Mouse (Mus musculus) liver, embryonic 13.5 days (tissue): ENCODE data around the gene N4bp2. TPM values are rescaled to one million over a fixed set of nuclear protein-coding genes. Genes with fewer than 3 reads are reported as not detected.

Source experiments
- ATAC-seq: fragments of 200-750 bp; cut with Nextera tagmentation; 2 replicates; pipeline ENCODE4 v1.8.0; 2017; ENCODE audit warnings: low read depth, mild to moderate bottlenecking, moderate number of reproducible peaks, moderate library complexity
- DNase-seq: peaks from one replicate; pipeline ENCODE4 v3.0.0; 2022
- H3K27ac ChIP-seq: fragments of 300-500 bp; sonication (generic); 2 replicates; pipeline ENCODE4 v1.5.1; 2015; ENCODE audit warnings: moderate library complexity, mild to moderate bottlenecking, inconsistent platforms
- H3K27me3 ChIP-seq: fragments of 300-500 bp; sonication (generic); 2 replicates; pipeline ENCODE4 v1.6.1; 2015; ENCODE audit warnings: mild to moderate bottlenecking, inconsistent platforms
- H3K36me3 ChIP-seq: fragments of 300-500 bp; sonication (generic); 2 replicates; pipeline ENCODE4 v1.6.1; 2015; ENCODE audit warnings: mild to moderate bottlenecking, inconsistent platforms
- H3K4me1 ChIP-seq: fragments of 300-500 bp; sonication (generic); replicated peaks from 2 replicates; pipeline ENCODE4 v1.6.1; 2015; ENCODE audit warnings: inconsistent platforms
- H3K4me2 ChIP-seq: fragments of 300-500 bp; sonication (generic); 2 replicates; pipeline ENCODE4 v1.6.1; 2015; ENCODE audit warnings: inconsistent platforms, mild to moderate bottlenecking, moderate library complexity
- H3K4me3 ChIP-seq: fragments of 300-500 bp; sonication (generic); replicated peaks from 2 replicates; pipeline ENCODE4 v1.5.1; 2015; ENCODE audit warnings: mild to moderate bottlenecking, inconsistent platforms
- H3K9ac ChIP-seq: fragments of 300-500 bp; sonication (generic); 2 replicates; pipeline ENCODE4 v1.6.1; 2015; ENCODE audit warnings: mild to moderate bottlenecking, inconsistent platforms
- H3K9me3 ChIP-seq: fragments of 300-500 bp; sonication (generic); replicated peaks from 2 replicates; pipeline ENCODE4 v1.6.1; 2016; ENCODE audit warnings: inconsistent platforms
- WGBS: fragments of 180-500 bp; shearing (Covaris S2); methylation state at CpG from one replicate; pipeline ENCODE4 v1.1.7; 2015; ENCODE audit not compliant: insufficient replicate concordance; 5-methylcytosine and 5-hydroxymethylcytosine counted together
- polyA plus RNA-seq: library from polyadenylated mRNA; unstranded; fragments of >200 nt; fragmentation: Nextera tagmentation; extraction: Ambion mirVana; gene quantifications from 2 replicates; pipeline ENCODE4 v1.2.1, GENCODE M21; 2015

Gene N4bp2
- polyA plus RNA-seq, 1 experiment from 2014 or later: 9.6 TPM

GRCm38 (mm10) chr5:65831917-65832618 lies 68.7 kb downstream of the N4bp2 start:
- DNase-seq (no peak), ATAC-seq (no peak)
- H3K4me2 ChIP-seq: no peak overlapping the region
- H3K4me1 ChIP-seq: no peaks in the 10 kb centered on the region; the same call in 1 of the 2 replicates
- WGBS: 53% methylated on average over 11 of the region's 11 CpGs
- H3K9me3 ChIP-seq: no peaks in the 10 kb centered on the region
- peaks cover 6% of the 10 kb centered on the region for H3K36me3 ChIP-seq
- no peaks in the 10 kb centered on the region for H3K27me3 ChIP-seq
- H3K4me3 ChIP-seq: no peak overlapping the region
- no peak overlapping the region for H3K27ac ChIP-seq
- no peak overlapping the region for H3K9ac ChIP-seq

DNA sequence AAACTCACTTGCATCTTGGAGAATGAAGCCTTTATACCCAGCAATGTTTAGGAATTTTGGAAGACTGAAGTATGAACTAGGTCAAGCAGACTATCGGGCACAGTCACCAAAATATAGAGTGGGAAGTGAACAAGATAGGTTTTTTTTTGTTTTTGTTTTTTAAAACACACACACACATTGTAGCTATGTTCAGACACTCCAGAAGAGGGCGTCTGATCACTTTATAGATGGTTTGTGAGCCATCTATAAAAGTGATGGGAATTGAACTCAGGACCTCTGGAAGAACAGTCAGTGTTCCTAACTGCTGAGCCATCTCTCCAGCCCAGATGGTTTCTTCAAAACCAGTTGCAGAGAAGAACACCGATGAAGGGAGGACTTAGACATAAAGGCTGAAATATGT lies 69.8 kb downstream of the N4bp2 start:
- Histone ChIP-seq H3K27ac (no peak overlapping the region), H3K4me1 (no peaks in the 10 kb centered on the region; the same call in 1 of the 2 replicates), H3K27me3 (no peaks in the 10 kb centered on the region), H3K4me2 (no peak overlapping the region), H3K4me3 (no peak overlapping the region), H3K9me3 (no peaks in the 10 kb centered on the region), H3K9ac (no peak overlapping the region), H3K36me3 (peaks cover 3% of the 10 kb centered on the region; the same call in 1 of the 2 replicates)
- DNase-seq (no peak), ATAC-seq (no peak)
- WGBS: 72% methylated on average over 3 of the region's 3 CpGs

- Histone ChIP-seq H3K9ac (no peak overlapping the region), H3K4me3 (no peak overlapping the region), H3K9me3 (no peaks in the 10 kb centered on the region), H3K4me1 (no peaks in the 10 kb centered on the region; the same call in 1 of the 2 replicates), H3K4me2 (no peak overlapping the region), H3K27ac (no peak overlapping the region), H3K36me3 (peaks cover 3% of the 10 kb centered on the region; the same call in 1 of the 2 replicates), H3K27me3 (no peaks in the 10 kb centered on the region)
- DNase-seq (no peak), ATAC-seq (no peak)
- WGBS: 74% methylated on average over 8 of the region's 8 CpGs
These were observed 70.6 kb downstream of the N4bp2 start for GRCm38 (mm10) chr5:65833766-65834498.

GRCm38 (mm10) chr5:65838053-65838452 lies 74.7 kb downstream of the N4bp2 start:
- Histone ChIP-seq H3K4me2 (no peak overlapping the region), H3K27ac (no peak overlapping the region), H3K9me3 (no peaks in the 10 kb centered on the region), H3K9ac (no peak overlapping the region), H3K36me3 (peaks cover 3% of the 10 kb centered on the region; the same call in 1 of the 2 replicates), H3K4me1 (peaks cover 7% of the 10 kb centered on the region; the same call in 1 of the 2 replicates), H3K4me3 (no peak overlapping the region), H3K27me3 (no peaks in the 10 kb centered on the region)
- DNase-seq (no peak), ATAC-seq (no peak)
- 78% methylated on average over 6 of the region's 6 CpGs for WGBS

DNA sequence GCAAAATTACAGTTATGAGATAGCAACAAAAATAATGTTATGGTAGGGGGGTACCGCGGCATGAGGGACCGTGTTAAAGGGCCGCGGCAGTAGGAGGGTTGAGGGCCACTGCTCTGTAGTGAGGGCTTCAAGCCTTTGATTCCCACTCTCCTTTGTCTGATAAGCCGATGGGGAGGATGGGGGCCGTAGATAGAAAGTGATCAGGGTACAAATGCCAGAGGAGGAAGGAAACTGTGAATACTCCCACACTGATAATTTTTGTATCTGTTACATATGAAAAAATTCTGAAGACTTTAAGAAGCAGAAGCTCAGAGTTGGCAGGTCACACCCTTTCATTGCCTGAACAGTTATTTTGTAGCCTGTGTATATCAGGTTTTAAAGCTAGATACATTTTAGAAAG lies 79.6 kb downstream of the N4bp2 start:
- WGBS: 26% methylated on average over 7 of the region's 7 CpGs
- no peak for DNase-seq

GRCm38 (mm10) chr5:65846534-65846933 lies 83.2 kb downstream of the N4bp2 start:
- Histone ChIP-seq H3K9ac (no peak overlapping the region), H3K27me3 (no peaks in the 10 kb centered on the region), H3K4me3 (no peak overlapping the region), H3K4me2 (no peak overlapping the region), H3K9me3 (no peaks in the 10 kb centered on the region), H3K4me1 (peaks cover 9% of the 10 kb centered on the region; the same call in 1 of the 2 replicates), H3K36me3 (no peaks in the 10 kb centered on the region), H3K27ac (no peak overlapping the region)
- WGBS: 51% methylated on average over 8 of the region's 8 CpGs
- ATAC-seq (no peak), DNase-seq (no peak)

More for the DNA sequence above, 79.6 kb downstream of the N4bp2 start:
- no peak overlapping the region for H3K27ac ChIP-seq
- no peaks in the 10 kb centered on the region for H3K9me3 ChIP-seq
- peak; percentile 48; the same call in 1 of the 2 replicates for ATAC-seq
- no peak overlapping the region for H3K4me3 ChIP-seq
- H3K4me1 ChIP-seq: peaks cover 9% of the 10 kb centered on the region; the same call in 1 of the 2 replicates
- H3K36me3 ChIP-seq: no peaks in the 10 kb centered on the region
- H3K4me2 ChIP-seq: no peak overlapping the region
- H3K9ac ChIP-seq: no peak overlapping the region
- H3K27me3 ChIP-seq: no peaks in the 10 kb centered on the region

GRCm38 (mm10) chr5:65846958-65847357 lies 83.6 kb downstream of the N4bp2 start:
- WGBS: 62% methylated on average over 3 of the region's 3 CpGs
- no peak overlapping the region for H3K27ac ChIP-seq
- no peak overlapping the region for H3K4me2 ChIP-seq
- H3K9me3 ChIP-seq: no peaks in the 10 kb centered on the region
- ATAC-seq (no peak), DNase-seq (no peak)
- H3K4me1 ChIP-seq: peaks cover 9% of the 10 kb centered on the region; the same call in 1 of the 2 replicates
- no peak overlapping the region for H3K4me3 ChIP-seq
- H3K36me3 ChIP-seq: no peaks in the 10 kb centered on the region
- H3K9ac ChIP-seq: no peak overlapping the region
- H3K27me3 ChIP-seq: no peaks in the 10 kb centered on the region

GRCm38 (mm10) chr5:65847656-65848055 lies 84.3 kb downstream of the N4bp2 start:
- Histone ChIP-seq H3K27me3 (no peaks in the 10 kb centered on the region), H3K27ac (no peak overlapping the region), H3K4me1 (peaks cover 6% of the 10 kb centered on the region; the same call in 1 of the 2 replicates), H3K9me3 (no peaks in the 10 kb centered on the region), H3K36me3 (no peaks in the 10 kb centered on the region), H3K9ac (no peak overlapping the region), H3K4me2 (no peak overlapping the region), H3K4me3 (no peak overlapping the region)
- DNase-seq (no peak), ATAC-seq (no peak)
- WGBS: 71% methylated on average over 7 of the region's 7 CpGs

DNA sequence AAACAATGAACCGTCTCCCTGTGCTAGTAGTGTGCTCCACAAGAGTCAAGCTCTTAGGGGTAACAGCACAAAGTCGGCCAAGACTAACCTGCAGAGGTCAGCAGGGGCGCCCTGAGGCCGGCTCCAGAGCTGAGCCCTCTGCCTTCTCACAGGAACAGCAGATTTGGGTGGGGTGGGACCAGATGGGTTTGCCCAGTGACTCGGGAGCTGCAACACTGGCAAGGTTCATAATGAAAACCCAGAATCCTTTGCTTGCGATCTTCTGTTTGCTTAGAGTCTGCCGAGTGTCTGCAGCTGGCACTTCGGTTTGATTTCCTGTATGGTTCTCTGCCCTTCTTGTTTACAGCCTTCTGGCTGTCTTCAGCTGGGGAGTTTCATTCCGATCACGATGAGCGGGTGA lies 87.4 kb downstream of the N4bp2 start:
- ATAC-seq (no peak), DNase-seq (no peak)
- H3K27ac ChIP-seq: no peak overlapping the region
- H3K4me3 ChIP-seq: no peak overlapping the region
- H3K9ac ChIP-seq: no peak overlapping the region
- H3K4me1 ChIP-seq: no peaks in the 10 kb centered on the region
- no peaks in the 10 kb centered on the region for H3K36me3 ChIP-seq
- H3K27me3 ChIP-seq: no peaks in the 10 kb centered on the region
- H3K9me3 ChIP-seq: no peaks in the 10 kb centered on the region
- H3K4me2 ChIP-seq: no peak overlapping the region
- WGBS: 61% methylated on average over 11 of the region's 11 CpGs

DNA sequence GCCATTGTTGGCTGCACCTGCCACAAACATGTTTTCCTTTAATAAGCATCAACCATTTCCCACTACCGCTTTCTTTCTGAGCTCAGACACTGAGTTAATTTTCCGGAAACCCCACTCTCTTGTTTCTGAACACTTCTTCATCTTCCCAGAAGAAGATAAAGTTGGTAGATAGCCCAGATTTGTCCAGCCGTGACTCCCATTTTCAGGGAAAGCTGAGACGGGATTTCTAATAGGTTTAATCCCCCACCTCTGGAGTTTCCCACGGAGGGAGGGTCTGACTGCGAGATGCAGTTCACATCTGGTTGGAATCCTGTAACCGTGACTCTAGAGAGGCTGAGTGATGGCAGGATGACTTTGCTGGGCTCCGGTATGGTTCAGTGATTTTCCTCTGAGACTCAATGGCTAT lies 91.5 kb downstream of the N4bp2 start:
- Histone ChIP-seq H3K9ac (no peak overlapping the region), H3K4me3 (no peak overlapping the region), H3K4me2 (no peak overlapping the region), H3K36me3 (no peaks in the 10 kb centered on the region), H3K27ac (no peak overlapping the region), H3K9me3 (no peaks in the 10 kb centered on the region), H3K27me3 (no peaks in the 10 kb centered on the region), H3K4me1 (peaks cover 8% of the 10 kb centered on the region)
- 63% methylated on average over 8 of the region's 8 CpGs for WGBS
- ATAC-seq (no peak), DNase-seq (no peak)

- H3K9me3 ChIP-seq: no peaks in the 10 kb centered on the region
These were observed 92.2 kb downstream of the N4bp2 start for GRCm38 (mm10) chr5:65855571-65855970.

More at GRCm38 (mm10) chr5:65855571-65855970, 92.2 kb downstream of the N4bp2 start:
- Histone ChIP-seq H3K4me2 (no peak overlapping the region), H3K27ac (no peak overlapping the region), H3K4me1 (peaks cover 8% of the 10 kb centered on the region), H3K36me3 (no peaks in the 10 kb centered on the region), H3K27me3 (no peaks in the 10 kb centered on the region), H3K4me3 (no peak overlapping the region), H3K9ac (no peak overlapping the region)
- 50% methylated on average over 3 of the region's 3 CpGs for WGBS
- ATAC-seq (no peak), DNase-seq (no peak)
